Mouse (Mus musculus) hindlimb bud, embryonic 11.5 days (tissue): ENCODE measurements around the gene Sct.

Source experiments
- DNase-seq: peaks from one replicate; pipeline ENCODE4 v3.0.0-alpha.2; 2012; ENCODE audit warnings: low read depth, low spot score; ENCODE audit errors: extremely low spot score

The Sct gene

DNA sequence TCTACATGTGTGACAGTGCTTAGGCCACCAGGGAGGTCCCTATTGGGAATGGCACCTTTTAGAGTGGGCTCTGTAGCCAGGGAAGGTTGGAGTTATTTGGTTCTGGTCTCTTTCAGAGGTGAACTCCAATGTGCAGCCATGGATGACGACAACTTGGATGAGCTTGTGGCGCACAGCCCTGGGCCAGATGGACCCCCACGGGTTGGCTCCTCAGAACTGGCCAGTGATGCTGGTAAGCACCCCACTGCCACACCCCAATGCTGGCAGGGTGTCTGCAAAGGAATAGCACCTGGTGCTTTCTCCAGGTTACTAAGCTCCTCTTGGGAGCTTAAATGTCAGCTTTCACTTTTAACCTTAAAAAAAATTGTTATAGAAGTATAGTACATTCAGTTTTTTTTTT, 47.8 kb downstream of the Sct start:
- DNase-seq, result no peak

DNA sequence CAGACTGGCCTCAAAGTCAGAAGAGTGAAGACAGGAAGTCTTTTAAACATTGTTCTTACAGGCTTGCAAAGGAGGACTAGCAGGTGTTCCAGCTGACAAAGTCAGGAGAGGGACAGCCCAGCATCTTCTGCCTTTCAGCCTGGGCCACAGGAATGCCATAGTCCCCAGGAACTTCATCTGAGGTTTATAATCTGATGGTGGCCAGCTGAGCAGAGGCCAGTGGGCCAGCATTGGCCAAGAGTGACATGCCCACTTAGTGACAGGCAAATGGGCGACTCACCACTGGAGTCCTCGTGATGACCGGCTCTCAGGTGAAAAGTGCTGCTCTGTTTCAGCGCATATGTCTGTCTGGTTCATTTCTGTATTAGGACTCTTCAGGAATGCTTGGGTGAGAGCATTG, 48.4 kb downstream of the Sct start:
- DNase-seq, result no peak

DNA sequence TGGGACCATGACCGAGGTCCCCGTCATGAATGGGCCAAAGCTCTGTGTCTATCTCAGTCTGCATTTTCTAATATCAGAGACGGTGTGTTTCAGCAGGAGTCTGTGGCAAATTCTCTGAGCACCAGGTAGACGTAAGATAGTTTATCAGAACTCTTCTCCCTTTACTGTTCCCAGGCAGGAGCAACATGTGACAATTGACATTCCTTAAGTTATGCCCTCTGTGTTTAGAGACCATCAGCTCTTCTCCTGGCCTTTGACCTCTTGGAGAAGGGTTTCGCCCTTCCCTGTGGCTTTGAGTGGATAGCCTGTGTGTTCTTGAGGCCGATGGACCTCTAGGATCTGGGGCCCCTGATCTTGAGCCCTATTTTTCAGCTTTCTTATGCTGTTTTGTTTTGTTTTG, 49.2 kb downstream of the Sct start:
- DNase-seq, result no peak
